Mouse (Mus musculus): ENCODE measurements around the gene Krtcap2.

Krtcap2 gene

DNA sequence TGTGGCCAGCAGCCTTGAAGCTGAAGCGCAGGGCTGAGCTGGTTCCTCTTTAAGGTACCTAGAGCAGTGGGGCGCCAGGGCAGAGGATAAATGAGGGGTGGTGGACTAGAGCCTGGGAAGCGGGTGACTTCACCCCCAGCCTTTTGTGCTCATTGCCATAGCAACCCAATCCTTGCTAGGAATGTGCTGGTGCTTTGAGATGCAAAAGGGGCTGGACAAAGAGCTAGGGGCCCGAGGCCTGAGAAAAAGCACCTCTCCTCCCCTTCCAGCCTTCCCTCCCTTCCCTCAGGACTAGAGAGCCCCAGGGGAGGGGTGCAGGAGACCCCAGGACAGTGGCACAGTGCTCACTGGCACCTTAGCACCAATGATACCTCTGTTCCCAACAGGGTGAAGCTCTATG is 19.8 kb upstream of the Krtcap2 start:
- DNase-seq = no peak

DNA sequence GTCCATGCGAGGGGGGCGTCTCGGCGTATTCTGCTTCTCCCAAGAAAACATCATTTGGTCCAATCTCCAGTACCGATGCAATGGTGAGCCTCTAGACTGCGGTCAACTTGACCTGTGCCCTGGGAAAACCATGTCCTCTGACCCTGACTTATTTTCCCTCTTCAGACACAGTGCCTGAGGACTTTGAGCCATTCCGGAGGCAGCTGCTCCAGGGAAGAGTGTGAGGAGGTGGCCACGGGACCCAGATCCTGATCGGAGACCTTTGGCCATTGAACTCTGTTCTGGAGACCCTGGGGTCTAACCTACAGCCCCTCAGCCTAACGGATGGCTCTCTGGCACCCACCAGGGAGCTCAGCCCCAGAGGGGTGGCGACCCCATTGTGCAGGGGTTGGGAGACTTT is 19.4 kb upstream of the Krtcap2 start:
- DNase-seq = no peak

DNA sequence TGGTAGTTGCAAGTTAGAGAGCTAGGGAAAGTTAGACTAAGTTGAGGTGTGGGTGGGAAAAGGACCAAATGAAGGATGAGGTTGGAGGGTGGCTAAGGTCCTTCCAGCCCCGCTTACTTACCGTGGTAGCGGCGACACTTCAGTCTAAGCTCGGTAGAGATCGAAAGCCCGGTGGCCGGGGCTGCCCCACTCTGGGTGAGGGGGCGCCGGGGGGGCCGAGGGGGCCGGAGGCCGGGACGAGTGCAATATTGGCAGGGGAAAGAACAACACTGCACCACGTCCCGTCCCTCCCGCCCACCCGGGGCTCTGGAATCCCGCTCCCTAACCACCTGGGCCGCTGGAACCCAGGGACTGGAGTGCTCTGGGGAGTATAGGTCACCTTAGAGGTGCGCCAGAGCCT is 18.9 kb upstream of the Krtcap2 start, which contains the start of gene Mtx1:
Gene Mtx1, minus strand, starts transcription at position 189 of the 400 bp plus-strand sequence.
- no peak for DNase-seq

DNA sequence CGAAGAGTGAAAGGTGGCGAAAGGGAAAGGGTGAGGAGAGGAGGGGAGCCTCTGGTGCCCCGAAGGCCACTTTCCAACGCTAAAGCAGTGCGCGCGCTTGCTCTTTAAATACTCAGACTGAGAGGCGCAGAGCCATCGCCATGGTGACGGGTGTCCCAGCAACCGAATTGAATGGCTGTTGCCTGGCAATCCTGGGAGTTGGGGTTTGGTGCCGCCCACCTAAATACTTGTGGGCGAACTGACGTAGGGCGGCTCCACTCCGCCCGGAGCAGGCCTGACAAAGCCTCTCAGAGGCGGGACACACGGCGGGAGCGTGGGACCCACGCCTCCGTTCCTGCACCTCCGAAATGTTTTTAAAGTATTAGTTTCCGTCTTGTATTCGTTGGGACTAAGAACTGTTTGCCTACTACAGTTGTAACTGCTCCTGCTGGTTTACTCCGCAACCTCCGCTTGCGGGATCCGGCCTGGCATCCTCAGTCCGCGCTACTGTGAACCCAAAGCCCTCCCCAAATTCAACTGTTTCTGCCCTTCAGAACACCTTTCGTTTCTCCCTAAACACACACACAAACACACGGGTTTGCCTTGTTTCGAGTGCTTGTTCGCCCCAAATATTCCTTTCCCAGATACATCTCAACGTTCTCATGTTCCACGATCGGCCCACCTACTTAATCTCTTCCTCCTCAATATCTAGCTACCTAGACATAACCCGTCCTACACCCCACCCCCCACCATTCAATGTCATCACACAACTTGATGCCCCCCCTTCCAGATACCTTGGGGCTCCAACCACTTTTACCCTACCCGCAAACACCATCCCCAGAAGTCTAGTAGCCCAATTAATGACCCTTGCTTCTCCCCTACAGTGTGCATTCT is 18.2 kb upstream of the Krtcap2 start:
- peak; percentile 77 to 83 for DNase-seq

DNA sequence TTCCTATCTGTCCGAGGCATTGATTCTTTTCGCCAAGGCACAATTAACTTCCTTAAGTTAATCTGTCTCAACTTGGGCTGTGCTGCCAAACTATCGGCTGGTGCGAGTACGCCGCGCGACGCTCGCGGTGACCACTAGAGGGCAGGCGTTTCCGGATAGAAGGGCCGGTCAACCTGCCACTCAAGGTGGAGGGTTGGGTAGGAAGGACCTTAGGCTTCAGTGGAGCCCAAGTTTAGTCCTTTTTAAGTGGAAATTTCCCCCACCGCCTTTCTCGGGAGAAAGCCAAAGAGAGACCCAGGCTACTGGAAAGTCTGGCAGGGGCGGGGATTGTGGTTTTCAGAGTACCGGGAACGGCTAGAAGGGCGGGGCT is 17.6 kb upstream of the Krtcap2 start:
- peak; percentile 94 to 96 for DNase-seq

DNA sequence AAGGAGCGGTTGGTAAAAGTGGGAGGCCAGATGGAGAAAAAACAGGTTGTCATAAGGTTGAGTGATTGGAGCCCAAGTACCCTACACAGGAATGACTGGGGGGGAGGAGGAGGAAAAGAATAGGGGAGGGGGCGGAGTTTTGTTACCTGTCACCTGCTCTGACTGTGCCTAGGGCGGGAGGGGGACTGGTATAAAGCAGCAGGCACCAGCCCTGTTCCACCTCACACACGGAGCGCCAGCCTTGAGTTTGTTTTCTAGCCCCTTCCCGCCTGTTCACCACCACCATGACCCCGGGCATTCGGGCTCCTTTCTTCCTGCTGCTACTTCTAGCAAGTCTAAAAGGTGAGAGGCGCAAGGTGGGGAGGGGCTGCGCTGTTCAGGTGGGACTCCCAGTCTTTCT is 16.9 kb upstream of the Krtcap2 start, which contains the start of gene Muc1:
Gene Muc1, plus strand, starts transcription at position 222 of the 400 bp plus-strand sequence.
- no peak for DNase-seq

DNA sequence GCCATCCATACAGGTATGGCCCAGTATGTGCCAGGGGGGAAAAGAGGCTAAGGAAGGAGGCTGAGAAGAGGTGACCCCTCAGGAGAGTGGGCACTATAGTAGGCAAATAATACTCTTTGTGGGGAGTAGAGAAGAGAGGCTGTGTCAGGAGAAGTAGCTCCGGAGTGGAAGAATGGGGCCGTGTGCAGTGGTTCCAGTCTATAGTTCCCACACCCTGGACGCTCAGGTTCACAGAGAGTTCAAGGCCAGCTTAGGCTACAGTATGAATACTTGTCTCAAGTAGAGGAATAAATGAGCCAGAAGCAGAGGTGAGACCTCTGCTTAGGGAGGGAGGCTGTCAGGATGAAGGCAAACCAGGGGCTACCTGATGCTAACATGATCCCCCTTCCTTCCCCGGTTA is 16.5 kb upstream of the Krtcap2 start:
- DNase-seq = no peak

DNA sequence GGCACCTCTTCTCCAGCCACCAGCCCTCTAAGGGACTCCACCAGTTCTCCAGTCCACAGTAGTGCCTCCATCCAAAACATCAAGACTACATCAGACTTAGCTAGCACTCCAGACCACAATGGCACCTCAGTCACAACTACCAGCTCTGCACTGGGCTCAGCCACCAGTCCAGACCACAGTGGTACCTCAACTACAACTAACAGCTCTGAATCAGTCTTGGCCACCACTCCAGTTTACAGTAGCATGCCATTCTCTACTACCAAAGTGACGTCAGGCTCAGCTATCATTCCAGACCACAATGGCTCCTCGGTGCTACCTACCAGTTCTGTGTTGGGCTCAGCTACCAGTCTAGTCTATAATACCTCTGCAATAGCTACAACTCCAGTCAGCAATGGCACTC is 15.2 kb upstream of the Krtcap2 start:
- DNase-seq = no peak

DNA sequence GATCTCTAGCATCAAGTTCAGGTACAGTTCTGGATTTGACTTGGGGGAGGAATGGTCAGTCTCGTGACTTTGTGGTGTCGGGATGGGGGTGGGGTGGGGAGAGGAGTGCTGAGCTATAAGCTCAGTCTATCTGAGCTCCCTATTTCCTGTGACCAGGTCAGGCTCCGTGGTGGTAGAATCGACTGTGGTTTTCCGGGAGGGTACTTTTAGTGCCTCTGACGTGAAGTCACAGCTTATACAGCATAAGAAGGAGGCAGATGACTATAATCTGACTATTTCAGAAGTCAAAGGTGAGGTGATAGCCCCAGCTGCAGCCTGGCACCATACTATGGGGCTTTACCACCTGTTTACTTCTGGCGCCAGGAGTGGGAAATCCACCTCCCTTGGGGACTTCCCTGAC is 14.4 kb upstream of the Krtcap2 start:
- DNase-seq = no peak

DNA sequence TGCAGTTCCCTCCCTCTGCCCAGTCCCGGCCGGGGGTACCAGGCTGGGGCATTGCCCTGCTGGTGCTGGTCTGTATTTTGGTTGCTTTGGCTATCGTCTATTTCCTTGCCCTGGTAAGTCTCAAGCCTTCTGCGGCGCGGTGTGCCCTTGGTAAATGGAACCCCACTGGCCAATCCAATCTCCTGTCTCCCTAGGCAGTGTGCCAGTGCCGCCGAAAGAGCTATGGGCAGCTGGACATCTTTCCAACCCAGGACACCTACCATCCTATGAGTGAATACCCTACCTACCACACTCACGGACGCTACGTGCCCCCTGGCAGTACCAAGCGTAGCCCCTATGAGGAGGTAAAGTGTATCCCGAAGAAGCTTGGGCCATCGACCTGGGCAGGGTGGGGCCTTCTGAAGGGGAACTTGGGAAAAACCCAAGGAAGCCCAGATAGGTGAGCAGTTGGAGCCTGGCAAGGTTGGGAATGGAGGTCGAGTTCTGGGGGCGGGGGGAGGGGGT is 13.9 kb upstream of the Krtcap2 start:
- DNase-seq = peak; percentile 54 to 55

DNA sequence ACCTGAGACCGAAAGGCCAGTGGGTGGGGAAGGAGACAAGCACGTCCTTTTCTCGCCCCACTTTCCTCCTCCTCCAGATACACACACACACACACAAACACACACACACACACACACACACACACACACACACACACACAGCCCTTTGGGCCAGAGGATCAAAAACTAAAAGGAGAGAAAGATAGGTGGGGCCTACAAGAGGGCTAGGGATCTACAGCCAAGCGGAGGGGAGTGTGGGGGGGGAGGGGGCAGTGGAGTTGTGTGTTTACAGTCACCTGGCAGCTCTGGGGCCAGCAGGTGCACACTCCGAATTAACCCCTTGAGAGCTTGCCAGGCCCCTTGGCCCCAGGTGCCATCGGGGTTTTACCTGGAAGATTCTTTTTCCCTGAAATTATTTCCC is 13.2 kb upstream of the Krtcap2 start:
- no peak for DNase-seq

DNA sequence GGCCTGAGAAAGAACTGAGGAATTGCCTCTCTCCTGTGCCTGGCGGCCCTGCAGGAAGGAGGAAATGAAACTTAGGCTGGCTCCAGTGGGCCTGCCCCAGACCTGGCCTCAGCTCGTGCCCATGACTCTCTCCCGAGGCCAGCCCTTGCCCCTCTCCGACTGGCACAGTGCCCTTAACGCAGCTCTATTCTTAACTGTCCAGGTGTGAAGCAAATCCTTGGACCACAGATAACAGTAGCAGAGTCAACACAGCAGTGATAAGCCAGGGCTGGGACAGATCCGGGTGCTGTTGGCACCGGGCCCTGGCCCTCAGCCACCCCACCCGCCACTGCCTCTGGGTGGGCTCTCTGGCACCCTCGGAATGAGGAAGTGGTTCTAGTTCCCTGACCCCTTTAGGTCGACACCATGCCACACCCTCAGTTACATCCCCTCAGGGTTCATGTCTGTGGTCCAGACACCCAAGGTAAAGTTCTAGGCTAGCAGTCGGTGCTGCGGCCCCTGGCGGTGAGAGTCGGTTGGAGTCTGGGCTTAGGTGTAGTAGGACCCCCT is 12.1 kb upstream of the Krtcap2 start:
- DNase-seq = no peak

DNA sequence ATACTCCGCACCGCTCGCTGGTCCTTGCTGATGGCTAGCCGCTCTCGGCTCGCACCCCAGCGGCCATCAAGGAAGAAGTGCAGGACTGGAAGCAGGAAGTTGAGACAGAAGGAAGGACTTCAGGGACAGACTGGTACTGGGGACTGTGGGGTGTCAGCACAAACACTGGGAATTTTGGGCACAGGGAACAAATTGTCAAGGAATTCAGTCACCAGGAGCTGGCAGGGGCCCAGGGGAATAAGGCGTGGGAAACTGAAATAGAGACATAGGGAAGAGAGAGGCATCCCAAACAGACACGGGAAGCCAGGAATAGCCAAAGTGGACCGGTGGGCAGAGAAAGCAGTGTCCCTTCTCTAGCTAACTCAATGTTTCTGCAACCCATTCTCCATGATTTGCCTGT is 9.2 kb upstream of the Krtcap2 start:
- no peak for DNase-seq

DNA sequence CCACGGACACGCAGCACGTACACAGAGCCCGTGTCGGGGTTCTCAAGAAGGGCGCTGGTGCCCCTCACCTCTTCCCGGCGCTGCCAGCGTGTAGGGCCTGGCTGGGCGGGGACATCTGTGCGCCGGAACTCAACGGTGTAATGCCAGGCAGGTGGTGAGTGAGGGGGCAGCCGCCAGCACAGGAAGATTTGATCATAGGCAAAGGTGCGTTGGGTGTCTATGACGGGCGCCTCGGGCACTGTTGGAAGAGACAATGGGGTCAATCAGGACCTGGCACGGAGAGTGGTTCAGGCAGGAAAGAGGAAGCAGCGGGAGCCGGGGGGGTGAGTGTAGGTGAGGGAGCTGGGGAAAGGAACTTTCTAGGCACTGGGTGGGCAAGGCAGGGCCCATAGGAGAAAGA is 8.1 kb upstream of the Krtcap2 start:
- DNase-seq = no peak

DNA sequence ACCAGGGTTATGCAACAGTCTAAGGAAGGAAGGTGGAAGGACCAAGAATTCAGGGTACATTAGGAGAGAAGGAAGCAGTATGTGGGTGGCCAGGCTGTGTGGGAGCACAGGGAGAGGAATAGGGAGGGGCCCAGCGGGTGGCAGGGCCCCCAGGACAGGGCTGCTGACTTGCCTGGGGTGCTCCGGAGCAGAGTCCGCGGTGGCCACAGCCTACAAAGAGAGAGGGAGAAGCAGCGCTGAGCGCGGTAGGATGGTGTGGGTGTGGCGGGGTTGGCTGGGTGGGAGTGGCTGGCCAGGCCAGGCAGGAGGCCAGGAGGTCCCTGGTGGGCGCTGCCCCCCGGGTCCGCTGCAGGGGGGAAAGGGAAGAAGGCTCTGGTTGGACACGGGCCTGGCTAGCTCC is 7.3 kb upstream of the Krtcap2 start:
- no peak for DNase-seq

DNA sequence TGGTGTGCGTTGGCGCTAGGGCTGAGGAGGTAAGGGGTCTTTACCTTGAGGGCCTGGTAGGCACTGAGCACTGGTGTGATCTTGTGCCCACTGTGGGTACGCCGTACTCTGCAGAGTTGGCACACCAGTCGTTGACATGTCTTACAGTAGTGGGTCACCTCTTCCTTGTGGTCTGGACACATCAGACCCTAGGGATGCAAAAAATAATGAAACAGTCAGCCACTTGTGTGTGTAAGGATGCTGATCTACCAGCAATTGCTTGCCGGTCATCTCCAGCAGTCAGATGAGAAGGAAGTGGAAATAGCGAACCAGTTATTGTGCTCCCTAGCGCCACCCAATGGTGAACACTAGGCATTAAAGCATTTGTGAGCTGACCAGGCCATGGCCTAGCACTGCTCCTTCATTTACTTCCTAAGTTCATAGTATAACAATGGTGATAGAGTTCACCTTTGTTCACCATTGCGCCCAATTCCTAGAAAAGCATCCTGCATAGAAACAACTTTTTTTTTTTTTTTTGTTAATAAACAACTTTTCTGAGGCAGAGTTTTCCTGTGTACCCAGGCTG is 3.4 kb upstream of the Krtcap2 start:
- peak; percentile 83 to 91 for DNase-seq

DNA sequence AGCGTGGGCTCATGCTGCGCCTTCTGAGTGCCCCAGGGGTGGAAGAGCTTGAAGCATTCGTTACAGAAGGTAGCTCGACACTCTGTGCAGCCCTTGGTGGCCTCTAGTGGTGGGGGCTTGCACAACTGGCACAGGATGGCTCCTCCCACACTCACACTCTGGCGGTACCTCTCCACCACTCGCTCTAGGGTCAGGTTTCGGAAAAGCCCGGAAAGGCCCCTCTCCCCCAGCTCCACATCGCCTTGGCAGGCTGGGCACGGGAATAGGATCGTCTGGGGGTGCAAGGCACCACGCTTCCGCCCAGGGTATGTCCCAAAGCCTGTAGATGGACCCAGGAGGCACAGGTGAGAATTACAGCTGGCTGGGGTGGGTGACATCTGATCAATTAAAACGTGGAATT is 2.2 kb upstream of the Krtcap2 start:
- peak; percentile 67 to 69 for DNase-seq

DNA sequence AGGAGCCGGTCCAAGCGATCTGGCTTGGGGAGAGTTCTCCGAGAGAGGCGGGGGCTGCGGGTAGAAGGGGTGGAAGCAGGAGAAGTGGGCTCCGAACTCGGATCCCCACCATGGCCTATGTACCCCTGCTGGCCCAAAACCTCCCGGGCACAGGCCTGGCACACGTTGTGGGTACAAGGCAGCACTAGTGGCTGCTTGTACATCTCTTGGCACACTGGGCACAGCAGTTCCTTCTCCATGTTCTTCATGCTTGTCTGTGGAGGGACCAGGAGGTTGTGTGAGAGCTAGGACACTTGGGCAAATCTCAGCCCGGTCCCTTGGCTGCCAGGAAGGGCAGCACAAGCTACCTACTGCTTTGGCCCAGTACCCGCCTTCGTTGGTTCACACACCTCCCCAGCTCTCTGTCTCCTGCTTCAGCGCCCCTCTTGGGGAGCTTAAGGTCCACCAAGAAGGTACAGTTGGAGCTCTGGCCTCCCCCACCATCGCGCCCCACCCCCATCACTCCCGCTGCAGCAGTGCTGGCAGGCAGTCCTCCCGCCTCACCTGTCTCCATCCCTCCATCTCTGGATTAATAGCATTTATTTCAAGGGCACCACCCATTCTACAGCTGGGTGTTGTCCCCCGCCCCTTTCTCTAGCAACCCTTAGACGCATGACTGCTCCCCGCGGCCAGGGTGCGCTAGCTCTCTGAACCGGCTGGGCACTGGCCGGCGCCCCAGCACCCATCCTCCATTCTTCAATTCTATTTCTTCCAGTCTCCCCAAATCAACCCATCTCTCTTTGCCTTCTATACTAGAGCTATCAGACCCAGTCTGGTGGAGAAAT is 1.4 kb upstream of the Krtcap2 start:
- peak; percentile 81 to 84 for DNase-seq

DNA sequence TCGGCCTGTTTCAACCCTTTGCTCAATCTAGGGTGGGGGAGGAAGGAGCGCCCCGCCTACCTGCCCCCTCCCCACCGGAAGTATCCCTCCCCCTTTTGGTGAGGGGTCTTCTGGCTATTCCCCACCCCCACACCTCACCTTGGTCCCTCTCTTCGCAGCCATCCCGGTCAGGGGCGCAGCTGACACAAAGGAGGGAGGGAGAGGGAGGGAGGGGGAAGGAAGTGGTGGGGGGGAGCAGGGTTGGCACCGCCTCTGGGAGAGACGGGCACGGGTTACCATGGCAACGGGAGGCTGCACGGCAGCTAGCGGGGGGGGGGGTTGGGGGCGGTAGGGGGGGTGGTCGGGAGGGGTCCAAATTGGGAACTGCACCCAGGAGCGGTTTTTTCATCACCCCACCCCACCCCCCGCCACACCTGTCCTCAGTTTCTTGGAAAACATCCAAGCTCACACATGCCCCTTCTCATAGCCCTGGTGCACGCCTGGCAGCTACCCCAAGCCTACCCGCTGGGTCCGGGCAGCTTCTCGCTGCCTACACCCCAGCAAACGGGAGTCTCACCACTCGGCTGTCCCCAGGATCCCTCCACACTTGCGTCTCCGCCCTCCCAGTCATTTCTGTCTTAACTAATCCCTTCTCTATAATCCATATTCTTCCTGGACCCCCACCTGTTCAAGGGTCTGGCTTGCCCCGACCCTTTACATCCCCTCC is 631 bp upstream of the Krtcap2 start:
- peak; percentile 97 for DNase-seq

DNA sequence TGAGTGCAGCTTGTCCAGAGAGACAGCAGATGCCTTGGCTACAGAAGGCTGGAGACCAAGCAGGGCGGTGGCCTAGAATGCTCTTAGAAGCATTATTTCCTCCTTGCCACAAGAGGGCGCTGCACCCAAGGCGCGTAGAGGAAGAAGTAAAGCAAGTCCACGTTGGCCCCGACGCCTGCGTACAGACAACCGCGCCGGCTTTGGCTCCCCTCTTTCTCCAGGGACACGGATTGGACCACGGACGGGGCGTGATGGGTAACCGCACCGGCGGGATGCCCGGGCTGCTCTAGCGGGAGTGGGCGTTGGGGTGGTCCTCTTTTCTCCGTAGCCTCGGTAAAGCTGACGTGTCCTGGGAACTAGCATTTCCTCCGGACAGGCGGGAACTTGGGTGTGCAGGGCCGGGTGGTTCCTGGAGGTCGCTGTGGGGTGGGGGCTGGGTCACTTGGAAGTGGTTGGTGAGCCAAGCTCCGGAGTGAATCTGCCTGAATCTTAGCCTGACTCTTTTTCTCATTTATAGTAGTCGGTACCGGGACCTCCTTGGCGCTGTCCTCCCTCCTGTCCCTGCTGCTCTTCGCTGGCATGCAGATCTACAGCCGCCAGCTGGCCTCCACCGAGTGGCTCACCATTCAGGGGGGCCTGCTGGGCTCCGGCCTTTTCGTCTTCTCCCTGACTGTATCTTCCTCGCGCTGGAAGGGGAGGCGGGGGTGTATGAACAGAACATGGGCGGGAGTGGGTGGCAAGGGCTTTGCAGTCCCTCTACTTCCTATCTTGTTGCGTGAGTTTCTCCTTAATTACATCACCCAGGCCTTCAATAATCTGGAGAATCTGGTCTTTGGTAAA is 715 bp downstream of the Krtcap2 start, which contains the start of gene Trim46:
Gene Trim46, minus strand, starts transcription at position 49 of the 840 bp plus-strand sequence.
- peak; percentile 97 for DNase-seq

DNA sequence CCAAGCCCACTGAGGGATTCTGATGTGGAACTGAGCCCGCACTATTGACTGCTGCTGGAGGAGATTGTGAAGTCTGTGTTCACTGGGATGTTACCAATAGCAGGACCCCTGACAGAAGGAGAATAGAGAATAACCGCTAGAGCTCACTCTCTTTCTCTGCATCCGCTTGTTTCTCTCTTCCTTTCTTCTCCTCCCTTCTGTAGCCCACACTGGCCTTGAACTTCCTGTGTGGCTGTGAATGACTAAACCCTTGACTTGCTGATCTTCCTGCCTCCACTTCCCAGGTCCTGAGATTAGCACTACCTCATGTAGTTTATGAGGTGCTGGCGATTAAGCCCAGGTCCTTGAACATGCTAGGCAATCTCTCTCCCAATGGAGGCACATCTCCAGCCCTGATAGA is 1.7 kb downstream of the Krtcap2 start:
- DNase-seq = no peak

All from cerebellum, postnatal 10 days (tissue).